9 mouse cellular contexts compared by ENCODE assay signal in the genomic region with DNA sequence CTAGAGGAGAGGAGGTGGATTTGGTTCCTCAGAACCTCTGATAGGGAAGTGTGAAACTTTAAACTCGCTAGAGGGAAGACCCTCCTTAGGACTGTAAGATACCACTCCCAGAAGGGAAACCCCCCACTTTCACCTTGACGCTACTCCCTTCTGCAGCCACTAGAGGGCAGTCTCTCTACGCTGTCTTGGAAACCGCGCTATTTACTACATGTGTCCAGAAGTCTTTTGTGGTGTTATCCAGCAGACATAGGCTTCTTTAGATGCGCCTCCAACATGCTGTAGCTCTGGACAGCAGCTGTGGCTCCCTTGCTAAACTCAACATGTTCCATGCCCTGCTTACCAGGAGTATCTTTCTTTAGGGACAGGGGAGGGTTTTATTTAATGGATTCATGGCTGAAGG. TPM values are rescaled to one million over a fixed set of nuclear protein-coding genes. Genes with fewer than 3 reads are reported as not detected.
DNase-seq lines count a peak whose midpoint lies in the region; ATAC-seq and TF ChIP-seq lines count a peak whose summit lies in the region.
"Had no signal": no experiment of that assay in that cellular context is flagged by ENCODE, and none has a peak within 500 bp of the region (broad histone marks: within the 10 kb centered on the region; RNA-seq: fewer than 3 reads in every experiment).

No protein-coding gene starts in this region.

- peak; percentile 91 for TF ChIP-seq CTCF in left cerebral cortex, adult 2 months (IDR thresholded peaks at IDR 0.05)

- no peaks in the 10 kb centered on the region for H3K9me3 ChIP-seq in embryonic facial prominence, embryonic 10.5 days
- no peaks in the 10 kb centered on the region for H3K9me3 ChIP-seq in hindbrain, embryonic 12.5 days (replicated peaks)
- H3K9me3 ChIP-seq in midbrain, embryonic 14.5 days (ENCODE audit: control insufficient read depth, low read length): no peaks in the 10 kb centered on the region

- no peaks in the 10 kb centered on the region for H3K36me3 ChIP-seq in embryonic facial prominence, embryonic 10.5 days (replicated peaks)
- H3K36me3 ChIP-seq in hindbrain, embryonic 12.5 days: no peaks in the 10 kb centered on the region
- H3K36me3 ChIP-seq in midbrain, embryonic 14.5 days (ENCODE audit: control insufficient read depth, insufficient read depth, low read length): no peaks in the 10 kb centered on the region

- DNase-seq in left cerebral cortex, adult 2 months (ENCODE audit: extremely low spot score in 1 of 2, low spot score in 2 of 2): peak; percentile 46 to 53
- DNase-seq in left cerebral cortex, adult 11 months (ENCODE audit: low spot score): no peak
- DNase-seq in adrenal gland, postnatal 25 days: peak; percentile 36
- peak; percentile 83 for DNase-seq in embryonic facial prominence, embryonic 10.5 days (ENCODE audit: low spot score)
- DNase-seq in left cerebral cortex, postnatal 25 days (ENCODE audit: low spot score in 2 of 2): peak; percentile 46 to 70
- peak; percentile 91 for DNase-seq in midbrain, embryonic 14.5 days
- DNase-seq in thymus, postnatal 10 days (ENCODE audit: low spot score in 2 of 2): peak; percentile 9 to 49

- ATAC-seq in hindbrain, embryonic 12.5 days (ENCODE audit: low FRiP score): peak; percentile 60
- peak; percentile 20; the same call in 1 of the 2 replicates for ATAC-seq in midbrain, embryonic 14.5 days (ENCODE audit: low FRiP score, low TSS enrichment)

- H3K4me3 ChIP-seq in left cerebral cortex, adult 2 months: no peak overlapping the region
- H3K4me3 ChIP-seq in embryonic facial prominence, embryonic 10.5 days: no peak overlapping the region
- no peak overlapping the region for H3K4me3 ChIP-seq in hindbrain, embryonic 12.5 days
- no peak overlapping the region for H3K4me3 ChIP-seq in midbrain, embryonic 14.5 days (replicated peaks; ENCODE audit: low read depth, low read length)
- H3K4me3 ChIP-seq: erythroblast, embryonic 14.5 days had no signal

- H3K9ac ChIP-seq in hindbrain, embryonic 12.5 days: no peak overlapping the region
- no peak overlapping the region for H3K9ac ChIP-seq in midbrain, embryonic 14.5 days (replicated peaks; ENCODE audit: low read length)

- no peak overlapping the region for H3K4me2 ChIP-seq in hindbrain, embryonic 12.5 days (replicated peaks)
- no peak overlapping the region for H3K4me2 ChIP-seq in midbrain, embryonic 14.5 days (ENCODE audit: low read length)

- no peak overlapping the region for H3K27ac ChIP-seq in left cerebral cortex, adult 2 months
- H3K27ac ChIP-seq in embryonic facial prominence, embryonic 10.5 days (replicated peaks): peak overlapping the region; percentile 82
- H3K27ac ChIP-seq in hindbrain, embryonic 12.5 days: no peak overlapping the region
- H3K27ac ChIP-seq in midbrain, embryonic 14.5 days (replicated peaks; ENCODE audit: low read depth, low read length): no peak overlapping the region

- peaks cover 7% of the 10 kb centered on the region; the same call in 1 of the 2 replicates for H3K27me3 ChIP-seq in embryonic facial prominence, embryonic 10.5 days (replicated peaks; ENCODE audit: low read depth, poor library complexity, severe bottlenecking)
- 0 out of 2 replicates have a peak, but pooled peaks cover under 1% of the 10 kb centered on the region for H3K27me3 ChIP-seq in hindbrain, embryonic 12.5 days
- no peaks in the 10 kb centered on the region for H3K27me3 ChIP-seq in midbrain, embryonic 14.5 days (ENCODE audit: control insufficient read depth, insufficient read depth, low read length)

- 2% methylated on average over 6 of the region's 6 CpGs for WGBS in embryonic facial prominence, embryonic 10.5 days
- WGBS in hindbrain, embryonic 12.5 days: 2% methylated on average over 6 of the region's 6 CpGs
- WGBS in midbrain, embryonic 14.5 days: 2% methylated on average over 6 of the region's 6 CpGs

- H3K4me1 ChIP-seq in embryonic facial prominence, embryonic 10.5 days: peaks cover 34% of the 10 kb centered on the region
- H3K4me1 ChIP-seq in hindbrain, embryonic 12.5 days: no peaks in the 10 kb centered on the region
- no peaks in the 10 kb centered on the region for H3K4me1 ChIP-seq in midbrain, embryonic 14.5 days (ENCODE audit: control insufficient read depth, insufficient read depth, low read length)

- intact Hi-C loops in left cerebral cortex, adult 2 months (cut with DNase I): loop anchor here (2.0 kb wide), 3 partner anchors 142 to 344 kb away; no protein-coding TSS in a partner anchor
- intact Hi-C loops in left cerebral cortex, postnatal 25 days (cut with DNase I): loop anchor here (2.0 to 5.0 kb wide), 4 partner anchors 56 to 344 kb away; a partner anchor contains a TSS

RNA-seq across cellular contexts. Expression of a gene that starts 54.8 kb away (rescaled TPM):
- 10 to 100 TPM; 22.7 to 23.8 TPM for total RNA-seq in left cerebral cortex, adult 2 months (2021)
- total RNA-seq in adrenal gland, postnatal 25 days (2021): 9.8 and 11.3 TPM in 2 replicates
- 368 and 392 TPM in 2 replicates for polyA plus RNA-seq in embryonic facial prominence, embryonic 10.5 days (2016; fragmentation: Nextera tagmentation; extraction: Ambion mirVana)
- 340 and 382 TPM in 2 replicates for polyA plus RNA-seq in hindbrain, embryonic 12.5 days (2016; fragmentation: Nextera tagmentation; extraction: Ambion mirVana)
- total RNA-seq in left cerebral cortex, postnatal 25 days (2021): 10 to 100 TPM; 25.1 to 28.5 TPM
- 242 and 295 TPM in 2 replicates for polyA plus RNA-seq in midbrain, embryonic 14.5 days (2014; fragmentation: Nextera tagmentation; extraction: Ambion mirVana)
- polyA plus RNA-seq: erythroblast, embryonic 14.5 days had no signal
